Mouse (Mus musculus) WW6 (cell line): ENCODE data around the gene Efcab8.
"Not testable (repeated sequence)": the region's sequence is repeated elsewhere in the genome, so short reads cannot be mapped to it uniquely, and the experiment has no call there.

ENCODE experiments used
- DNase-seq: peaks from one replicate; pipeline ENCODE4 v3.0.0-alpha.2; 2013; ENCODE audit warnings: low read depth, low spot score

Efcab8 gene

GRCm38 (mm10) chr2:153825900-153826299 lies 46.2 kb downstream of the Efcab8 start:
- not testable (repeated sequence) for DNase-seq

GRCm38 (mm10) chr2:153827171-153827830 lies 47.6 kb downstream of the Efcab8 start:
- no peak for DNase-seq

GRCm38 (mm10) chr2:153828704-153829103 lies 49.0 kb downstream of the Efcab8 start:
- DNase-seq: no peak

GRCm38 (mm10) chr2:153833291-153833690 lies 53.6 kb downstream of the Efcab8 start:
- DNase-seq: no peak

- no peak for DNase-seq
Measured at GRCm38 (mm10) chr2:153842854-153843253, 63.1 kb downstream of the Efcab8 start.

- no peak for DNase-seq
Measured at GRCm38 (mm10) chr2:153848389-153848788, 68.7 kb downstream of the Efcab8 start.

- DNase-seq: peak; percentile 26
Measured at GRCm38 (mm10) chr2:153850351-153851029, 70.8 kb downstream of the Efcab8 start.

- DNase-seq: no peak
Measured at GRCm38 (mm10) chr2:153851030-153851360, 71.3 kb downstream of the Efcab8 start.

GRCm38 (mm10) chr2:153853544-153853943 lies 73.8 kb downstream of the Efcab8 start:
- DNase-seq: no peak

GRCm38 (mm10) chr2:153859581-153859980 lies 79.8 kb downstream of the Efcab8 start:
- DNase-seq: no peak

- no peak for DNase-seq
Measured at GRCm38 (mm10) chr2:153860315-153860714, 80.6 kb downstream of the Efcab8 start.

GRCm38 (mm10) chr2:153860715-153861114 lies 81.0 kb downstream of the Efcab8 start:
- DNase-seq: no peak

- no peak for DNase-seq
Measured at GRCm38 (mm10) chr2:153861960-153862359, 82.2 kb downstream of the Efcab8 start.

- DNase-seq: no peak
Measured at GRCm38 (mm10) chr2:153870984-153871383, 91.3 kb downstream of the Efcab8 start, which contains the start of gene Sun5. Sun5 (minus strand) TSS chr2:153871084.

GRCm38 (mm10) chr2:153874745-153875144 lies 95.0 kb downstream of the Efcab8 start, which contains the start of gene Bpifb2:
Bpifb2 (plus strand) TSS chr2:153875045.
- no peak for DNase-seq
